Mouse (Mus musculus) olfactory bulb, adult 2 months (tissue): Measurements from ENCODE around the gene Spn. TPM values are rescaled to one million over a fixed set of nuclear protein-coding genes. Genes with fewer than 3 reads are reported as not detected.

Experiments
- H3K27ac ChIP-seq: fragments of 200-500 bp; 2 replicates; pipeline ENCODE4 v1.5.1; 2012; ENCODE audit warnings: low read depth, low read length; ENCODE audit not compliant: insufficient read depth
- H3K4me1 ChIP-seq: fragments of 200-500 bp; 2 replicates; pipeline ENCODE4 v1.6.1; 2012; ENCODE audit warnings: low read length; ENCODE audit not compliant: control insufficient read depth, insufficient read depth
- H3K4me3 ChIP-seq: fragments of 200-500 bp; 2 replicates; pipeline ENCODE4 v1.5.1; 2012; ENCODE audit warnings: mild to moderate bottlenecking, low read depth, low read length, moderate library complexity; ENCODE audit not compliant: insufficient read depth
- CTCF ChIP-seq: fragments of 200-500 bp; IDR thresholded peaks from 2 replicates; pipeline ENCODE4 v1.5.1; 2012; ENCODE audit warnings: low read depth, mild to moderate bottlenecking, low read length, moderate library complexity; ENCODE audit not compliant: insufficient read depth
- POLR2A ChIP-seq: fragments of 200-500 bp; IDR thresholded peaks from 2 replicates; pipeline ENCODE4 v1.6.1; 2012; ENCODE audit warnings: mild to moderate bottlenecking, low read depth, low read length, moderate library complexity; ENCODE audit not compliant: insufficient read depth
- WGBS: fragments of 180-500 bp; shearing (Covaris S2); methylation state at CpG from one replicate; pipeline ENCODE4 v1.1.7; 2018; 5-methylcytosine and 5-hydroxymethylcytosine counted together
- polyA plus RNA-seq: library from polyadenylated mRNA; stranded (reverse); fragments of >200 nt; gene quantifications from 2 replicates; pipeline ENCODE4 v1.2.4, GENCODE M21; 2012; ENCODE audit warnings: low replicate concordance; ENCODE audit not compliant: missing spikeins, insufficient read depth, insufficient read length

The Spn gene
- polyA plus RNA-seq, 1 experiment = not detected

DNA sequence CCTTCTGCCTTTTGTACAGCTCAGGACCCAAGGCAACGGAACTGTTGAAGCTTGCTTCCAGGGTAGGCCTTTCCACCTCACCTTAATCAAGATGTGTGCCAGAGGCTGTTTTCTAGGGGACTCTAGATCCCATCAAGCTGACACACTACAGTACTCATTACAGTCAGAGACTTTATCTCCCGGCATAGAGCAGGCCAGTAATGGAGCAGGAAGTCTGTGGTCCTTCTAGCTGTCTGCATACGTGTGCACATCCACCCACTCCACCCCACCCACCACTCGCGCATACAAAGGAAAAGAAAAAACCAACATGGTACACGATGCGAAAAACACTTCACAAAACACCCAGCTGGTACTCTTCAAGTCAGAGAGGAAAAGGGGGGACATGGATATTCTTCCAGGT lies 6.8 kb upstream of the Spn start:
- no peaks in the 10 kb centered on the region for H3K4me1 ChIP-seq
- WGBS = 83% methylated on average over 7 of the region's 7 CpGs
- H3K4me3 ChIP-seq = no peak overlapping the region
- no peak overlapping the region for H3K27ac ChIP-seq
- TF ChIP-seq CTCF (no peak), POLR2A (no peak)

- H3K4me3 ChIP-seq = no peak overlapping the region
- H3K27ac ChIP-seq = no peak overlapping the region
- TF ChIP-seq CTCF = no peak
- no peak for TF ChIP-seq POLR2A
- WGBS = 88% methylated on average over 4 of the region's 4 CpGs
- H3K4me1 ChIP-seq = no peaks in the 10 kb centered on the region
Observed at GRCm38 (mm10) chr7:127142666-127143065, 5.0 kb upstream of the Spn start.

- TF ChIP-seq CTCF (no peak), POLR2A (no peak)
- no peak overlapping the region for H3K4me3 ChIP-seq
- 56% methylated on average over 2 of the region's 2 CpGs for WGBS
- H3K4me1 ChIP-seq = no peaks in the 10 kb centered on the region
- H3K27ac ChIP-seq = no peak overlapping the region
Observed at GRCm38 (mm10) chr7:127142214-127142613, 4.6 kb upstream of the Spn start.

GRCm38 (mm10) chr7:127140623-127141404 lies 3.2 kb upstream of the Spn start:
- no peak overlapping the region for H3K27ac ChIP-seq
- H3K4me1 ChIP-seq = no peaks in the 10 kb centered on the region
- WGBS = 68% methylated on average over 7 of the region's 7 CpGs
- H3K4me3 ChIP-seq = no peak overlapping the region
- no peak for TF ChIP-seq CTCF
- no peak for TF ChIP-seq POLR2A

GRCm38 (mm10) chr7:127139562-127139961 lies 1.9 kb upstream of the Spn start:
- 54% methylated on average over 5 of the region's 5 CpGs for WGBS
- H3K4me1 ChIP-seq = no peaks in the 10 kb centered on the region
- H3K27ac ChIP-seq = no peak overlapping the region
- H3K4me3 ChIP-seq = no peak overlapping the region
- TF ChIP-seq POLR2A (no peak), CTCF (no peak)

DNA sequence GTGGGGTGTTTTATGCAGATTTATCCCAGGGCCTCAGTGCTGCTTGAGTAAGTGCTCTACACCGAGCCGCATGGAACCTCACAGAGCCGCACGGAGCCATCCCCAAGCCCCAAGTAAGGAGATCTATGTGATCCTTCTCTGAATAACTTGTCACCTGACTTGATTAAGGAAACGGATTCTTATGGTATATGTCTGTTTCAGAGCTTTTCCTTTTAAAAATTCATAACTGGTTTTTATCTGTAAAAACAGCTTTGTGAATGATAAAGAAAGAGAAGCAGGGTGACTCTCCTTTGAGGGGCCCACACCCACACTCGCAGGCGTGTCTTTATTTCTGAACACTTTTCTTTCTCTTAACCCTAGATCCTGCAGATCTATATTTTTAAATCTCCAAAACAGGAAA lies 1.5 kb upstream of the Spn start:
- TF ChIP-seq CTCF (no peak), POLR2A (no peak)
- Histone ChIP-seq H3K4me3 (no peak overlapping the region), H3K4me1 (no peaks in the 10 kb centered on the region), H3K27ac (no peak overlapping the region)
- WGBS = 91% methylated on average over 7 of the region's 7 CpGs

GRCm38 (mm10) chr7:127136181-127137071 lies 1.2 kb downstream of the Spn start:
- Histone ChIP-seq H3K4me1 (no peaks in the 10 kb centered on the region), H3K27ac (no peak overlapping the region), H3K4me3 (no peak overlapping the region)
- TF ChIP-seq POLR2A = no peak
- no peak for TF ChIP-seq CTCF
- 87% methylated on average over 22 of the region's 22 CpGs for WGBS

- TF ChIP-seq CTCF = no peak
- no peak for TF ChIP-seq POLR2A
- Histone ChIP-seq H3K4me1 (no peaks in the 10 kb centered on the region), H3K27ac (no peak overlapping the region), H3K4me3 (no peak overlapping the region)
- WGBS = 84% methylated on average over 11 of the region's 11 CpGs
Observed at GRCm38 (mm10) chr7:127134821-127135447, 2.7 kb downstream of the Spn start.

DNA sequence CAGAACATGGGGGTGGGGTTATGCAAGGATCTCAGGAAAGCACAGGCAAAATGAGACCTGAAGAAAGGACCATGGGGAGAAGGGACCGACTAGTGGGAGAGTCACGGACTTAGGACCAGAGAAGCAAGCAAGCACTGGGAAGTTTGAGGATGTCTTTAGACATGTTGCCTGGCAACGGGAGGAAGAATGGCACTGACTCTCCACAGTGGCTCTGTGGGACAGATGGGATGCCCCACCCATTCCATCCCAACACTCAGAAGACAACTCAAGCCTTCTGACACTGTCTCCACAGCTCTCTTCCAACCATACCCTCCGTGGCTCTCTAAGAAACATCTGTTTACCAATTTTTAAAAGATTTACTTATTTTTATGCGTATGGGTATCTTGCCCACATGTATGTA lies 4.5 kb downstream of the Spn start:
- H3K4me1 ChIP-seq = no peaks in the 10 kb centered on the region
- 64% methylated on average over 5 of the region's 5 CpGs for WGBS
- no peak overlapping the region for H3K4me3 ChIP-seq
- TF ChIP-seq CTCF (no peak), POLR2A (no peak)
- no peak overlapping the region for H3K27ac ChIP-seq
